Mouse (Mus musculus): ENCODE data around the gene Kcnj6.

Kcnj6 gene

GRCm38 (mm10) chr16:94932702-94933101 lies 64.8 kb downstream of the Kcnj6 start:
- intact Hi-C loops (cut with DNase I): no loop called here

DNA sequence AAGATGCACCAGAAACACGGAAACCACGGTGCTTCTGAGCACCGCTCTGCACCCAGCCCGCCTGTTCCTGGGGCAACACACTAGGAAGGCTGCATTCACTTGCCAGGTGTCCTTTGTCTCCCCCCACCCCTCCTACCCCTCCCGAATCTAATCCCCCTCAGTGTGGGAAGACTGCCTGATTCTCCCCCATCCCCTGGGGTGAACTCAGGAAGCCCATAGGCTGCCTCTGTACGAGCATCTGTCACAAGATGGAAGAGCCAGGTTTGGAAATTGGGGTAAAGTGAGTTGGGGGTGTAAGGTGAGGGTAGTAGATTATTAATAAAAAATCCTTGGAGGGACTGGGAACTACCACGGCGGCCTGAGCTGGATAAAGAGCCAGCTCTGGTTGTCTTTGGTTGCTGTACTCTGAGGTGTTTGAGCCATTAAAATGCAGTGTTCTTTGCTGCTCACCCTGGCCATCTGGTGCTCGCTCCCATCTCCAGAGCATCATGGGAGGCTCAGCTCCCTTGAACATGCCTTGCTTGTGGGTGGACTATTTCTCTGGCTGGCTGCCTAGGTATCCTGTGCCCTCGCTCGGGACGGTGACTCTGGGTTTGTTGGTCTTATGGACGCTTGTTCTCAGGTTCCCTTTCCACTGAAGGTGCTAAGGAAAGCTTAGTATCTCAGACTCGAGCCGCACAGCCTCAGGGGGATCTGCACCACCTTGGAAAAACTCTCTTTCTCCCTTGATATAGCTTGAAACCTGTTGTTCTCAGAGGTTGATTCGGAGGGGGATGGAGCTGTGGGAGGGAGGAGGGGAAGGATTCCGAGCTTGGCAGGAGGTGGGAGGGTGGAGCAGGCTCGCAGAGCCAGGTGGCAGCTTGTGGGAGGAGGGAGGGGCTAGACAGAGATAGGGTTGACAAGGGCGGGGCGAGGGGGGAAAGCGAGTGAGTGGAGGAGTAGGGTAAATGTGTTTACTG lies 65.9 kb downstream of the Kcnj6 start:
- intact Hi-C loops (cut with DNase I): no loop called here

- intact Hi-C loops (cut with DNase I): no loop called here
Measured at GRCm38 (mm10) chr16:94925364-94925763, 72.1 kb downstream of the Kcnj6 start.

- intact Hi-C loops (cut with DNase I): no loop called here
Measured at GRCm38 (mm10) chr16:94919177-94919576, 78.3 kb downstream of the Kcnj6 start.

GRCm38 (mm10) chr16:94906026-94906425 lies 91.5 kb downstream of the Kcnj6 start:
- intact Hi-C loops (cut with DNase I): no loop called here

DNA sequence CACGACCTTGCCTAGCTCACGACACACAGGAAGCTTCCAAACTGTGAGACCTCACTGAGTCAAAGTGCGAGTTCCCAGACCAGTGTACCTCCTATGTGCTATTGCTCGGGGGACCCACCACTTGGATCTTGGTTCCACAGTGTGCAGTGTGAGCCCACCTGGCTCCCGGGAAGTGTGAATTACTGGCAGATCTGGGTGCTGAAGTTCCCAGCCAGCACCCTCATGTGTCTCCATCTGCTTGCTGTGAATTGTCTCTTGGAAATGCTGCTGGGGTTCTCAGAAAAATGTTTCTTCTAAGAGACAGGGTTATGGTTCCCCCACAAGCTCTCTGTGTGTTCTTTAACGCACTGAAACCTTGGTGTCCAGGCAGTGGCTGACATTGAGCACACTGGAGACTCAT lies 98.7 kb downstream of the Kcnj6 start:
- intact Hi-C loops (cut with DNase I): no loop called here

DNA sequence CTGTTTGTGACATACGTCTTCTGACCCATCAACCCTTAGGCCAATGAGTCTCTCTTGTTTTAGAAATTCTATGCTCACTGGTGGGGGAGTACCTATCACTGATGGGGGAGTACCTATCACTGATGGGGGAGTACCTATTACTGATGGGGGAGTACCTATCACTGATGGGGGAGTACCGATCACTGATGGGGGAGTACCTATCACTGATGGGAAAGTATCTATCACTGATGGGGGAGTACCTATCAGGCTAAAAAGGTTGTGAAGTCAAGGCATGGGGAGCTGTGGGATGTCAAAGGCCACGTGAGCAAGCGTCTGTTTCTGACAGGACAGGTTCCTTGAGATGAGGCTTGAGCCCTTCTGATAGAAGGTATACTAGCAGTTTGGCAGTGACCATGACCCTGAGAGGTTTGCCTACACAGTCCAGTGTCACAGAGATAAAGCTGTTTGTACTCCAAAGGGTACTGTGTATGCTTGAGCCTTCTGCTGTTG lies 105.3 kb downstream of the Kcnj6 start:
- intact Hi-C loops (cut with DNase I): no loop called here

- intact Hi-C loops (cut with DNase I): no loop called here
Measured at GRCm38 (mm10) chr16:94890581-94890980, 106.9 kb downstream of the Kcnj6 start.

DNA sequence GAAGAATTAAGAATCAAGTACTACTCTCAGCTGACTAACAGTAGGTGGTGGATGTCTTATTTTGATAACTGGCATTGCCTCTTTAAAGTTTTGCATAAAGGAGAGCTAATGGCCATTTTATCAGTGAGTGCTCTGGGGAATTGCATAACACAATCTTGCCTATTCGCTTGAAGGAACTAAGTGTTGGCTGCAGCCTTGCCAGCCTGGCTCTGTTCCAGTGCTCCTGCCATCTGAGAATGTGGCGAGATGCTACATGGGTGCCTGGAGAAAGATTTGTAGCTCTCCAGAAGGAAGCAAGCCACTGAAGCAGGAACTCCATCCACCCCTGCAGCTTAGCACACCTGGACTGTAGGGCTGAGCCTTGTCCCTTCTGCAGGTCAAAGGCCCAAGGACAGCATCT lies 107.4 kb downstream of the Kcnj6 start:
- intact Hi-C loops (cut with DNase I): no loop called here

DNA sequence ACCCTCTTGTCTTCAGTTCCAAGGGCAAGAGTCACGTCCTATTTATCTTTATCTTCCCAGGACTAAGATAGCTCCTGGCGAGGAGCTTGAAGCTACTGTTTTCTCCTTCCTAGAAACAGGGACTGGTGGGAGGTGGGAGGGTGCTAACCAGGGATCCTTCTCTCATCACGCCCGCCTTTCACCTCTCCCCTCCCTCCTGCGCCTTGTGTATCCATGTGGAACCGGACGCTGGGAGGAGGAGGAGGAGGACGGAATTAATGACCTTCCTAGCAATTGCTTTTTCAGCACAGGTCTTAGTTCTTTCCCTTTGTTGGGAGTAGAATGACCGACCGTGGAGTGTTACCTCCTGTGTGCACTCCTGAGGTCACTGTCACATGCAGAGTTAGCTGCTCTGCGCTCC lies 108.9 kb downstream of the Kcnj6 start:
- intact Hi-C loops (cut with DNase I): no loop called here

DNA sequence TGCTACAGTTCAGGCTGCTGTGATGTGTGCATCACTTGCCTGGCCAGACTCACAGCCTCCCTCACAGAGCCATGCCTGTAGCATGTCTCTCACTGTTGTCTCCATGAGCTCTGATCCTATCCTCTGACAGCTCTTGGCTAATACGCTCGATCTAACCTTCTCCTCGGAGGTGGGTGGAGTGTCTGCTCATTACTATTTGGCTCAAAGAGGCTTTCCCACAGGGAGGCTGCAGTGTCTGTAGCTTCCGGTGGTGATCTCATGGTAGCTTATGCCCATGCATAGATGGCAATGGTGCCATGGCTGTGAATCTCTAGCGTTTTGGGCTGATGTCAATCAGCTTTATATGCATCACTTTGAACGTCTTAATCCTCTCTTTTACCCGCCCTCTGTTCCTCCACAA lies 111.1 kb downstream of the Kcnj6 start:
- intact Hi-C loops (cut with DNase I): no loop called here

DNA sequence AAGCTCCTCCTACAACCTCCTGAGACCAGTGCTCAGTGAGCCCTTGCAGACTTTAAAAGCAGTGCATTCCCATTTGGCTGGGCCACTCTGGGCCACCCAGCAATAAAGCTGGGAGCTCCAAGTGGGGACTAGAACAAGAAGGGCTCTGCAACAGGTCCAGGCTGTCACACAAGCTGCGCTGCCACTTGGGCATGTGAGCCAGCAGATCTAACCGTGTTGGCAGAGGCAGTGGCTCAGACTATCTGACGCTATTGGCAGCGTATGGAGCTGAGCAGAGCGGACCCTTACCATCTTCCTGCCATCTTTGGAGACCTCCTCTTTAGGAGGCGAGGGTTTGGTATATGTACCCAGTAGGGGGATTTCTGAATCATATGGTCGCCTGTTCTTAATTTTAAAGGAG lies 112.4 kb downstream of the Kcnj6 start:
- intact Hi-C loops (cut with DNase I): no loop called here

DNA sequence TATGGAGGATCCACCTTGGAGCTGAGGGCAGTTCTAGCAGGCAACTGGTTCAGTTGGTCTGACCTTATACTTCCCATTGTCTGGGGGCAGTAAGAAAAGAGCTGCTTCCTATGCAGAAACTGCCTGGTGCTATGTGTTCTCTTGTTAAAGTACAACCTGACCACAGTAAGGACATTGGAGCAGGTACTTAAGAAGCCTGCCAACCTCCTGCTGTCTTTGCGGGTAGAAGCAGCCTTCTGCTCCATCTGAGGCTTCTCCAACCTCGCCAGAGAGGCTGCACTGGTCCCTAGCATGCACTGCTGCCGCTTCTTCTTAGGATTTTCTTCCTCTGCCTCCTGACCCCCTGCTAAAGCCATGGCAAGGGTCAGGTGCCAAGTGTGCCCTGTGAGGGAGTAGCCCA lies 113.6 kb downstream of the Kcnj6 start:
- intact Hi-C loops (cut with DNase I): no loop called here

DNA sequence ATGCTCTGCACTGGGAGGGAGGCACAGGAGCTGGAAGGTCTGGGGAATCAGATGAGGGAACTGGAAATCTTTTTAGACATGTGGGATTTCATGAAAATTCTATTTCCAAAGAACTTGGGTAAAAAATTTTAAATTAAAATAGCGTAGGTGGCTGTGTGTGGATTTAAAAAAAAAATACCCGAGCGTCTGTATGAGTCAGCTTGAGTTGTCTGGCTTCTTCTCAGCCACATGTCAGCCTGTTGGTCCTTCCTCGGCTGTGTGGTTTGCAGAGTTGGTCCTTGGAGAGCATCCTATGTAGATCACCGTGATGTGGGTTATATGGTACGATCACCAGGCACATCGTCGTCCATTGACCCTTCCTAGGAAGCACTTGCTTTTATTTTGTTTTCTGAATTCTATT lies 114.3 kb downstream of the Kcnj6 start:
- intact Hi-C loops (cut with DNase I): no loop called here

DNA sequence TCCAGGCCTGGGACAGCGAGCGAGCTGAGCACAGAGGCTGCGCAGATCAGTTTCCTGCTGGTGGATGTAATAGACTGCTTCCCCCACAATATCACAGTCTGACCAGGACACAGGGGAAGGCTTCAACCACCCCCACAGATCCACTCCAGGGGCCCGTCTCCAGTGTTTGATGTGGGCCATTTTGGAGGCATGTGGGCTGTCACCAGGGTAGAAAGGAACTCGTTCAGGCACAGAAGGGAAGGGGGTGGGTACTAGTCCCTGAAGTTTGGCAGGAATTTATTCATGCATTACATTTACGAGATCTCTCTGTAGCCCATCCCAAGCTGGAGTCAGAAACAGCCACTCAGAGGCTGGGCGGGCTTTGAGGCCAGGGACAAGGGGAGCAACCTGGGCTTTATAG lies 115.4 kb downstream of the Kcnj6 start:
- intact Hi-C loops (cut with DNase I): no loop called here

GRCm38 (mm10) chr16:94872614-94873272 lies 124.8 kb downstream of the Kcnj6 start:
- intact Hi-C loops (cut with DNase I): no loop called here

- intact Hi-C loops (cut with DNase I): no loop called here
Measured at GRCm38 (mm10) chr16:94868354-94868753, 129.1 kb downstream of the Kcnj6 start.

GRCm38 (mm10) chr16:94866300-94866956 lies 131.1 kb downstream of the Kcnj6 start:
- intact Hi-C loops (cut with DNase I): no loop called here

- intact Hi-C loops (cut with DNase I): no loop called here
Measured at GRCm38 (mm10) chr16:94865796-94866195, 131.7 kb downstream of the Kcnj6 start.

DNA sequence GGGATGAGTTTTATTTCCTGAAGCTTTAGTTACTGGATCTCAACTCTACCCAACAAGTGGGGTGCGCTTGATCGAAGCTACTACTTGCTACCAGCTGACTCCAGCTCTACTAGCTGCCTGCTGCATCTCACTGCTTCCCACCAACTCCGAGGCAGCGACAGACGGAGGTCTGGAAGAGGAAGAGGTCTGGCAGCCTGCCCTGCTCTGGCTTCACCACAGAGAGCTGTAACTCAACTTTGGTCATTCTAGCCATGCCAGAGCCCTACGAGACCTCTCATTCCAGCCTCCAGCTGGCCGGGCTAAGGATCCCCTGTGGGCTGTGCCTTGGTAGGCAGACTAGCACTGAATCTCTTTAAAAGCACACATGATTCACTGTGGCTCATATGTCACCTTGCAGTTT lies 132.4 kb downstream of the Kcnj6 start:
- intact Hi-C loops (cut with DNase I): no loop called here

- intact Hi-C loops (cut with DNase I): no loop called here
Measured at GRCm38 (mm10) chr16:94863475-94863874, 134.0 kb downstream of the Kcnj6 start.

- intact Hi-C loops (cut with DNase I): no loop called here
Measured at GRCm38 (mm10) chr16:94855990-94856389, 141.5 kb downstream of the Kcnj6 start.

Measured in adrenal gland (tissue).